Mouse (Mus musculus) intestine, embryonic 16.5 days (tissue): ENCODE data around the gene Aldh1a2. TPM values are rescaled to one million over a fixed set of nuclear protein-coding genes. Genes with fewer than 3 reads are reported as not detected.

Source experiments
- ATAC-seq: fragments of 200-750 bp; cut with Nextera tagmentation; 2 replicates; pipeline ENCODE4 v1.8.0; 2017; ENCODE audit warnings: moderate TSS enrichment, moderate library complexity
- H3K27ac ChIP-seq: fragments of 300-500 bp; sonication (generic); 2 replicates; pipeline ENCODE4 v1.5.1; 2014; ENCODE audit warnings: mild to moderate bottlenecking, low read length
- H3K27me3 ChIP-seq: fragments of 300-500 bp; sonication (generic); replicated peaks from 2 replicates; pipeline ENCODE4 v1.6.1; 2014; ENCODE audit warnings: low read length, control low read depth, mixed read lengths; ENCODE audit not compliant: control insufficient read depth, insufficient read depth
- H3K36me3 ChIP-seq: fragments of 300-500 bp; sonication (generic); 2 replicates; pipeline ENCODE4 v1.6.1; 2014; ENCODE audit warnings: low read length, control low read depth; ENCODE audit not compliant: control insufficient read depth, insufficient read depth
- H3K4me1 ChIP-seq: fragments of 300-500 bp; sonication (generic); 2 replicates; pipeline ENCODE4 v1.6.1; 2014; ENCODE audit warnings: low read length, control low read depth, mixed read lengths; ENCODE audit not compliant: control insufficient read depth, insufficient read depth
- H3K4me2 ChIP-seq: fragments of 300-500 bp; sonication (generic); 2 replicates; pipeline ENCODE4 v1.6.1; 2014; ENCODE audit warnings: low read depth, low read length, control low read depth
- H3K4me3 ChIP-seq: fragments of 300-500 bp; sonication (generic); 2 replicates; pipeline ENCODE4 v1.5.1; 2014; ENCODE audit warnings: mild to moderate bottlenecking, low read length
- H3K9ac ChIP-seq: fragments of 300-500 bp; sonication (generic); 2 replicates; pipeline ENCODE4 v1.6.1; 2014; ENCODE audit warnings: low read depth, low read length
- H3K9me3 ChIP-seq: fragments of 300-500 bp; sonication (generic); 2 replicates; pipeline ENCODE4 v1.6.1; 2016; ENCODE audit warnings: low read length, control low read depth; ENCODE audit not compliant: control insufficient read depth
- WGBS: fragments of 180-500 bp; shearing (Covaris S2); extraction: QIAGEN DNeasy Blood & Tissue Kit; methylation state at CpG from one replicate; pipeline ENCODE4 v1.1.7; 2014; 5-methylcytosine and 5-hydroxymethylcytosine counted together
- polyA plus RNA-seq: library from polyadenylated mRNA; unstranded; fragments of >200 nt; fragmentation: Nextera tagmentation; extraction: Ambion mirVana; gene quantifications from 2 replicates; pipeline ENCODE4 v1.2.1, GENCODE M21; 2015

Gene Aldh1a2
- polyA plus RNA-seq, 1 experiment from 2014 or later = 68.9 TPM

DNA sequence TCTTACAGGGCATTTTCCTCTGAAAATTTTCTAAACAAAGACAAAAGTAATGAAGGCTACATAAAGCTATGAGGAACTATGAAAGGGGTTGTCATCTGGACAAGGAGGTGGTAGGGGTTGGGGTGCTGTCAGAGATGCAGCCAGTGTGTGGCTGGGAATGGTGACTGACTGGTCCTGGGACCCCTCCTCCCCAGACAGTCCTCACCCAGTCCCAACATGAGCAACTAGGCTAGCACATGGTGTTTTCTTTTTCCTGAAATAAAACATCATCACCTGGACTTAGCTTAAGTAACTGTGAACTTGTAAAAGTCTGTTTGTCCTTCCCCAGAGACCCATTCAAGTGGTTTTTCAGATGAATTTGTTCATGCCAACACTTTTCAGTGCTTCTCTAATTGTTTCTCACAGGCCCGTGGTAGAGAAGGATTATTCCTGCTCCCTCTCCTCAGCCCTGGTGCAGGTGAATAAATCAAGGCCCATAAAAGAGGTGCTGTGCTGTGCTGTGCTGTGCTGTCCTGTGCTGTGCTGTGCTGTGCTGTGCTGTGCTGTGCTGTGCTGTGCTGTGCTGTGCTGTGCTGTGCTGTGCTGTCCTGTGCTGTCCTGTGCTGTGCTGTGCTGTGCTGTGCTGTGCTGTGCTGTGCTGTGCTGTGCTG is 107.8 kb downstream of the Aldh1a2 start:
- ATAC-seq = no peak
- no peak overlapping the region for H3K27ac ChIP-seq
- H3K9me3 ChIP-seq = no peaks in the 10 kb centered on the region
- no peak overlapping the region for H3K4me3 ChIP-seq
- 53% methylated on average over 1 of the region's 1 CpGs for WGBS
- peaks cover 4% of the 10 kb centered on the region; the same call in 1 of the 2 replicates for H3K4me1 ChIP-seq
- H3K9ac ChIP-seq = no peak overlapping the region
- no peaks in the 10 kb centered on the region for H3K36me3 ChIP-seq
- no peak overlapping the region for H3K4me2 ChIP-seq
- H3K27me3 ChIP-seq = no peaks in the 10 kb centered on the region

DNA sequence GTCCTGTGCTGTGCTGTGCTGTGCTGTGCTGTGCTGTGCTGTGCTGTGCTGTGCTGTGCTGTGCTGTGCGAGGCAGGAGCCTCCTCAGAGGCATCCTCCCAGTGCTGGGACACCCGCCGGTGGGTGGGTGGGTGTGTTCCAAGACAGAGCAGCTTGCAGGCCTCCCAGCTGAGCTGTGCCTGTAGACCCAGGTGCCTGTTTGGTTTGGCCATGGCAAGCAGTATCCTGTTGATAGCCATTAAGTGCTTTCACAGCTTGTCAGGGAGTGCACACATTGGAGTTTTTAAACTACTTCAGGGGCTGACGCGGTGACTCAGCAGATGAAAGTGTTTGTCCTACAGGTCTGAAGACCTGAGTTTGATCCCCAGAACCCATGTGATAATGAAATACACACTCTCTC is 108.5 kb downstream of the Aldh1a2 start:
- Histone ChIP-seq H3K27me3 (no peaks in the 10 kb centered on the region), H3K4me3 (no peak overlapping the region), H3K27ac (no peak overlapping the region), H3K9me3 (no peaks in the 10 kb centered on the region), H3K4me1 (peaks cover 4% of the 10 kb centered on the region; the same call in 1 of the 2 replicates), H3K9ac (no peak overlapping the region), H3K4me2 (no peak overlapping the region), H3K36me3 (no peaks in the 10 kb centered on the region)
- no peak for ATAC-seq
- WGBS = 64% methylated on average over 5 of the region's 5 CpGs

DNA sequence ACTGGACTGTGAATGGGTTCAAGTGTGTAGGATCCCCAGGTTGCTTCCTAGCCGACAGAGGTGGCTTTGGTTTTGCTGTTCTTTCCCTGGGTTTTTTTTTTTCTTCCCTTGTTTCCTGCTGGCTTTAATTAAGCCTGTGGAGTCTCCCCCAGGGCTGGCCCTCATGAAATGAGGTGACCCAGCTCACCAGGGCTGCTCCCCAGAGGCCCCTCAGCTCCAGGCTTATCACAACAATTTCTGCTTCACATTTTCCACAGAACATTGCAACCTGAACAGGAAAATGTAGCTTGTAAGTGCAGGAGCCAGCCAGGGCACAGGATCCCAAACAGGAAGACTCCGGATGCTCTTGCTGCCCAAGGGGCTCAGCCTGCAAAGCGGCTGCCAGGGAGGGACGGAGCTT is 110.7 kb downstream of the Aldh1a2 start:
- Histone ChIP-seq H3K27ac (no peak overlapping the region), H3K9ac (no peak overlapping the region), H3K27me3 (no peaks in the 10 kb centered on the region), H3K4me3 (no peak overlapping the region), H3K4me2 (no peak overlapping the region), H3K4me1 (peaks cover 4% of the 10 kb centered on the region; the same call in 1 of the 2 replicates), H3K9me3 (no peaks in the 10 kb centered on the region), H3K36me3 (no peaks in the 10 kb centered on the region)
- no peak for ATAC-seq
- 79% methylated on average over 4 of the region's 4 CpGs for WGBS

DNA sequence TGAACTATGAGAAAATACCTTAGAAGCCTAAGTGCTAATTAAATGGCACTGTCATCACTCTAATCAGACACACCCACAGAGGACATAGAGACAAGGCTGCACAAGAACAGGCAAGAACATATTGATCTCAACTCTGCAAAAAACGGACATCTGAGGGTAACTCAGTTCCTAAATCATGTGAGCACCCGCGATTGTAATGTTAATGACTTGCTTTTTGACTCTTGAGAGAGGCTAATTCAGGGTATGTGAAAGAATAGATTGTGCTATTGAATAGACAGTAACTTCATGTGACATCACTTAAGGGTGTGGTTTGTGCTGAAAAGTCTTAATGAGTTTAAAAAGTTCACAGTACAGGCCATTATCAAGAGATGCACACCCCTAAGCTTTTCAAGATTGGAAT is 116.1 kb downstream of the Aldh1a2 start:
- Histone ChIP-seq H3K4me3 (no peak overlapping the region), H3K27me3 (no peaks in the 10 kb centered on the region), H3K9ac (no peak overlapping the region), H3K4me2 (no peak overlapping the region), H3K36me3 (no peaks in the 10 kb centered on the region), H3K27ac (no peak overlapping the region), H3K9me3 (no peaks in the 10 kb centered on the region), H3K4me1 (no peaks in the 10 kb centered on the region)
- WGBS = 65% methylated on average over 3 of the region's 3 CpGs
- no peak for ATAC-seq

DNA sequence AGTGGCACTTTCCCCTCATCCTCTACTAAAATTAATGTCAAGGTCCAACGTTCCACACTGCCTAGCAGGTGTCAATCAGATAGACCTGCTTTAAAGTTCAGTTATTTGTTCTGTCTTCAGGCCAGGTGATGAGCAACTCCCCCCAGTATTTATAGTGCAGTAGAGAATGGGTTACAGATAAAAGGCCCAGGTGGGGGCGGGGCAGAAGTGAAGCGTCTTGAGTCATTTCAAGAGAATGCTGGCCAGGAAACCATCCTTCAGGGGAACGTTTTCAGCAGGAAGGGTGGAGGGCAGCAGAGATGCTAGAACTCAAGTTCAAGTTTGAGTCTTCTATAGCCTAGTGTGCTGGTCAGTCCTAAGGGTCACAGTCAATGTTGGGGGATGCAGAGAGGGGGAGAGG is 121.1 kb downstream of the Aldh1a2 start:
- no peak for ATAC-seq
- Histone ChIP-seq H3K9me3 (no peaks in the 10 kb centered on the region), H3K4me2 (no peak overlapping the region), H3K36me3 (no peaks in the 10 kb centered on the region), H3K4me3 (no peak overlapping the region), H3K4me1 (no peaks in the 10 kb centered on the region), H3K27ac (no peak overlapping the region), H3K27me3 (no peaks in the 10 kb centered on the region), H3K9ac (no peak overlapping the region)
- WGBS = 47% methylated on average over 4 of the region's 4 CpGs

DNA sequence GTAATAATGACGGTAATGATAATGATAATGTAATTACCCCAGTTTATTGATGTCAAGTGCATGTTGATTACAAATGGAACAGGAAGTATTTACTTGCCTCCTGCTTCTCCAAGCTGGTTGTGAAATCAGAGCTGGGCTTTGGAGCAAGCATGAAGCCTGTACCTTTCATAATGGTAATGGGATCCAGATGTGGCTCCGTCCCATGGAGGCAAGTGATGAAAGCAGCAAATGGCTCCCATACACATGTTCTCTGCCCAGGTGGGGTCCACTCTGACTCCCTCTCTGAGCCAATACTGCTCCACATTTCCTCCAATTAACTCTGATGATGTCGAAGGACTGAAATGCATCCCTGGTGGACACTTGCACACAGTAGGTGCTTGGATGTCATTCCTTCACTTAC is 121.8 kb downstream of the Aldh1a2 start:
- H3K27me3 ChIP-seq = no peaks in the 10 kb centered on the region
- H3K4me3 ChIP-seq = no peak overlapping the region
- WGBS = 86% methylated on average over 3 of the region's 3 CpGs
- no peaks in the 10 kb centered on the region for H3K9me3 ChIP-seq
- H3K36me3 ChIP-seq = no peaks in the 10 kb centered on the region
- no peak overlapping the region for H3K27ac ChIP-seq
- H3K4me1 ChIP-seq = no peaks in the 10 kb centered on the region
- no peak overlapping the region for H3K4me2 ChIP-seq
- H3K9ac ChIP-seq = no peak overlapping the region
- ATAC-seq = no peak

DNA sequence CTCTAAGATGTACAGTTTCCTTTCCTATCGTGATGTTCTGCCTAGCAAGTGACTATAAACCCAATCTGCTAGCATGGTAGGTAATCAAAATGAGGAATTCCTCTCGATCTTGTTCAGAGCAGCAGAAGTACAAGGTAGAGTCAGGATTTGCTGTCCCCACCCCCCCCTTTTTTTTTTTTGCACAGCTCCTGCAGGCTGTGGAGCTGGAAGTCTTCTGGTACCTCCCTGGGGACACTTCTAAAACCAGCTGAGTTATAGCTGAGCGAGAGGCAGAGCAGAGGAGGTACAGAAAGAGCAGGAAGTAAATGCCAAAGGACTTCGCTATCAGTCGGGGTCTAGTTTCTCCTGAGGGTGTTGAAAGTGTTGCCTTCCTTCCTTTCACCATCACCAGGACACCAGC is 124.5 kb downstream of the Aldh1a2 start:
- WGBS = 48% methylated on average over 5 of the region's 5 CpGs
- H3K27ac ChIP-seq = no peak overlapping the region
- H3K9me3 ChIP-seq = no peaks in the 10 kb centered on the region
- H3K27me3 ChIP-seq = no peaks in the 10 kb centered on the region
- ATAC-seq = no peak
- H3K36me3 ChIP-seq = no peaks in the 10 kb centered on the region
- H3K9ac ChIP-seq = no peak overlapping the region
- no peak overlapping the region for H3K4me3 ChIP-seq
- no peak overlapping the region for H3K4me2 ChIP-seq
- no peaks in the 10 kb centered on the region for H3K4me1 ChIP-seq

Other genes starting within 250 kb of the Aldh1a2 start
- 1.1 TPM in 2 replicates for gene Aqp9, start 47.1 kb upstream of the Aldh1a2 start, polyA plus RNA-seq